Mouse (Mus musculus) thymus, postnatal 14 days (tissue): ENCODE data around the gene 4430402I18Rik.
"Not testable (repeated sequence)": the region's sequence is repeated elsewhere in the genome, so short reads cannot be mapped to it uniquely, and the experiment has no call there.

ENCODE experiments used
- DNase-seq: peaks from one replicate; pipeline ENCODE4 v3.0.0; 2021

Gene 4430402I18Rik

GRCm38 (mm10) chr19:28967652-28968051 lies at the start of gene 4430402I18Rik:
Gene 4430402I18Rik, minus strand, starts transcription at chr19:28967800.
- DNase-seq = no peak

GRCm38 (mm10) chr19:29016786-29017185 lies 49.2 kb upstream of the 4430402I18Rik start:
- no peak for DNase-seq

- no peak for DNase-seq
These were observed 48.7 kb upstream of the 4430402I18Rik start for GRCm38 (mm10) chr19:29016204-29016765.

GRCm38 (mm10) chr19:29015410-29016203 lies 48.0 kb upstream of the 4430402I18Rik start:
- no peak for DNase-seq

GRCm38 (mm10) chr19:29014466-29015055 lies 47.0 kb upstream of the 4430402I18Rik start:
- DNase-seq = no peak

- DNase-seq = no peak
These were observed 43.9 kb upstream of the 4430402I18Rik start for GRCm38 (mm10) chr19:29011355-29011990.

GRCm38 (mm10) chr19:29009046-29009445 lies 41.4 kb upstream of the 4430402I18Rik start:
- DNase-seq = no peak

GRCm38 (mm10) chr19:29008069-29008706 lies 40.6 kb upstream of the 4430402I18Rik start:
- DNase-seq = no peak

GRCm38 (mm10) chr19:29000321-29000720 lies 32.7 kb upstream of the 4430402I18Rik start:
- DNase-seq = not testable (repeated sequence)

GRCm38 (mm10) chr19:28997976-28998630 lies 30.5 kb upstream of the 4430402I18Rik start:
- DNase-seq = no peak

- no peak for DNase-seq
These were observed 27.8 kb upstream of the 4430402I18Rik start for GRCm38 (mm10) chr19:28995366-28995765.

- DNase-seq = no peak
These were observed 27.3 kb upstream of the 4430402I18Rik start for GRCm38 (mm10) chr19:28994870-28995269.

GRCm38 (mm10) chr19:28991391-28991790 lies 23.8 kb upstream of the 4430402I18Rik start:
- DNase-seq = no peak

GRCm38 (mm10) chr19:28990590-28991221 lies 23.1 kb upstream of the 4430402I18Rik start:
- DNase-seq = peak; percentile 21

- DNase-seq = peak; percentile 96
These were observed 22.6 kb upstream of the 4430402I18Rik start, which contains the start of gene Cdc37l1 for GRCm38 (mm10) chr19:28990194-28990589. Gene Cdc37l1, plus strand, starts transcription at chr19:28990352.

GRCm38 (mm10) chr19:28989515-28989914 lies 21.9 kb upstream of the 4430402I18Rik start:
- no peak for DNase-seq

GRCm38 (mm10) chr19:28982617-28983016 lies 15.0 kb upstream of the 4430402I18Rik start:
- DNase-seq = no peak

- peak; percentile 85 for DNase-seq
These were observed 7.4 kb upstream of the 4430402I18Rik start for GRCm38 (mm10) chr19:28974862-28975611.

GRCm38 (mm10) chr19:28970251-28970650 lies 2.7 kb upstream of the 4430402I18Rik start:
- no peak for DNase-seq

GRCm38 (mm10) chr19:28969231-28969630 lies 1.6 kb upstream of the 4430402I18Rik start:
- DNase-seq = no peak

GRCm38 (mm10) chr19:28968178-28968577 lies 578 bp upstream of the 4430402I18Rik start:
- no peak for DNase-seq
